Mouse (Mus musculus) skeletal muscle tissue, adult 2 months (tissue): ENCODE measurements around the gene Gpc6.

Experiments used
- DNase-seq: peaks from one replicate; pipeline ENCODE4 v3.0.0-alpha.2; 2012; ENCODE audit warnings: low read depth, low spot score

Gpc6 gene

DNA sequence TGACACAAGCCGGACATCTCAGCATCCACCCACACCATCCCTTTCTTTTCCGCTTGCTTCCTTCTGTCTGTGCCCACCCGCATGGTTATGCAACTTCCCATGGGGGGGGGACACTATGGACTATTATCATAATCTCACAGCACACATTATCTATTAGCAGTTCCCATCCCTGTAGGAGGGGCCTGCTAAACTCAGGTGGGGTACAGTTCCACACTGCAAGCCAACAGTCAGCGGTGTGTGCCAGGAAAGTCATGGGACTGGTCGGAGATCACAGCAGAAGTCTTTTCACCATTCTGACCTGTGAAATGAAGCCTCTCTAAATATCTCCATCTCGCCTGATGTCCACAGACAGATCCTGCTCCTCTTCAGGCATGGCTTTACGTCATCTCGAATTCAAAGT is 770.5 kb downstream of the Gpc6 start:
- no peak for DNase-seq

GRCm38 (mm10) chr14:117700670-117701280 is 775.7 kb downstream of the Gpc6 start:
- no peak for DNase-seq

GRCm38 (mm10) chr14:117708817-117709216 is 783.7 kb downstream of the Gpc6 start:
- no peak for DNase-seq

DNA sequence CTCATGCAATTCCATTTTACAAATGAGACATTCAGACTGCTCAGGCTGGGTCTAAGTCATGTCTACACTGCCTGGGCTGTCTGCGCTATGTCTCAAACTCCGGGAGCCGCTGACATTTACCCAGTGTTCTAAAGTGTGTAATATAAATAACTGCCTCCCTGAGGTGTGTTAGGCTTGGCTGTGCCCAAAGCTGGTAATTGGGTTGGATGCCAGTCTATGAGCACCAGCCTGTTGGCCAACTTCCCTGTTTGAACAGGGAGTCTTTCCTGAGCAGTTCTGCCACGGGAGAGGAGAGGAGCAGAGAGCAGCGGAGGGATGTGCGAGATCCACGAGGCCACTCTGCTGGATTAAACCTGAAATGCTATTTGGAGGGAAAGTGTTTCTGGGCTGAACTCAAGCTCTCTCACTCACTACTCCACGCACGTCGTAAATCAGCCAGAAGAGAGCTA is 785.4 kb downstream of the Gpc6 start:
- no peak for DNase-seq

- DNase-seq = no peak
Observed at GRCm38 (mm10) chr14:117712311-117712710, 787.2 kb downstream of the Gpc6 start.

- DNase-seq = no peak
Observed at GRCm38 (mm10) chr14:117714165-117714564, 789.0 kb downstream of the Gpc6 start.

- DNase-seq = no peak
Observed at GRCm38 (mm10) chr14:117716305-117716704, 791.2 kb downstream of the Gpc6 start.

DNA sequence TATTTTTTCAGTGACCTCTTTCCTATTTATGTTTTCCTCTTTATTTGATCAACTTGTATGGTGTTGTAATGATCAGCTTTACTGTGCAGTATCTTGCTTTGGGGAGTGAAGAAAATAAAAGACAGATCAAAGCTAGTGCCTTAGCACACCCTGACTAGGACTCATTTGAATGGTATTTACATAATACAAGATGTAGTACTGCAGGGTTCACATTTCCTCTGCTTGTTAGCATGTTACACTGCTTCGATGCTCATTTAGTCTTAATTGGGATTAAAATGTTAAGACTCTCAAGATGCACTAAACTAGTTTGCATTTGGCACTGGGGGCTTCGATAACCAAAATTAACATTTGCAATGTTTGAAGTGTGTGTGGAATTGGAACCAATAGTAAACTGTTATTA is 803.6 kb downstream of the Gpc6 start:
- no peak for DNase-seq

DNA sequence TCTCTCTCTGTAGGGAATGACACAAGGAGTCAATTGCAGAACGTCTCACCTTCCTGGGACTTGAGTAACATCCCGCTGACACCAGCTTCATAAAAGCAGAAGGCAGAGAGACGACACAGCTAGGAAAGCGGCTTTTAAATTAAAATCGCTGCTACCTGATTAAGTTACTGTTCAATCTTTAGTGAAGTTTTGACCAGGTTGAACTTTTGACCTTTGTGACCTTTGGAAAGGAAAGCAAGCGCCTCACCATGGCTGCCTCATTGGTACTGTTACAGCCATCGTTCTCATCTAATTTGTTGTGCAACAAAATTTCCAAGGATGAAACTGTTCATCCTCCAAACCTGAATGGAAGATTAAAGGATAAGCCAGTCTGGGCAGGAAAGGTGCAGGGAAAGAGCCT is 830.1 kb downstream of the Gpc6 start:
- DNase-seq = no peak

GRCm38 (mm10) chr14:117756505-117756904 is 831.4 kb downstream of the Gpc6 start:
- DNase-seq = peak; percentile 7

- no peak for DNase-seq
Observed at GRCm38 (mm10) chr14:117757790-117758358, 832.8 kb downstream of the Gpc6 start.

GRCm38 (mm10) chr14:117760830-117761517 is 835.9 kb downstream of the Gpc6 start:
- no peak for DNase-seq

- no peak for DNase-seq
Observed at GRCm38 (mm10) chr14:117762934-117763333, 837.8 kb downstream of the Gpc6 start.

- no peak for DNase-seq
Observed at GRCm38 (mm10) chr14:117767861-117768260, 842.7 kb downstream of the Gpc6 start.

GRCm38 (mm10) chr14:117768697-117769096 is 843.6 kb downstream of the Gpc6 start:
- no peak for DNase-seq

DNA sequence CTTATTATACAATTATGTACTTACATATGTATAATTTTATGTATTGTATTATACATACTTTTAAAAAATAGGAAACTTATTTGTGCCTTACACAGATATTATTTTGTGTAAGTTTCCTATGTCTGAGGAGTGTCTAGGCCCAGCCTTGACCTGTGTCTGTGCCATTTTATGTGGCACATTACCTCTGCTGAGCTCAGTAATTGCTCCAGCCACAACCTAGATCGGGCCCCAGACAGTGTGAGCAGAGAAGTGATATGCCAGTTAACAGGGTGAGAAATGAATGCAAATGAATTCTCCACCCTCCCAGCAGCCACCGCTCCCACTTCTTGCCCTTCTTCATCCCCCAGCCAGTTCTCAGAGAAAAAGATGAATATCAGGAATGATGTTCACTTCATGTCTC is 848.3 kb downstream of the Gpc6 start:
- no peak for DNase-seq

DNA sequence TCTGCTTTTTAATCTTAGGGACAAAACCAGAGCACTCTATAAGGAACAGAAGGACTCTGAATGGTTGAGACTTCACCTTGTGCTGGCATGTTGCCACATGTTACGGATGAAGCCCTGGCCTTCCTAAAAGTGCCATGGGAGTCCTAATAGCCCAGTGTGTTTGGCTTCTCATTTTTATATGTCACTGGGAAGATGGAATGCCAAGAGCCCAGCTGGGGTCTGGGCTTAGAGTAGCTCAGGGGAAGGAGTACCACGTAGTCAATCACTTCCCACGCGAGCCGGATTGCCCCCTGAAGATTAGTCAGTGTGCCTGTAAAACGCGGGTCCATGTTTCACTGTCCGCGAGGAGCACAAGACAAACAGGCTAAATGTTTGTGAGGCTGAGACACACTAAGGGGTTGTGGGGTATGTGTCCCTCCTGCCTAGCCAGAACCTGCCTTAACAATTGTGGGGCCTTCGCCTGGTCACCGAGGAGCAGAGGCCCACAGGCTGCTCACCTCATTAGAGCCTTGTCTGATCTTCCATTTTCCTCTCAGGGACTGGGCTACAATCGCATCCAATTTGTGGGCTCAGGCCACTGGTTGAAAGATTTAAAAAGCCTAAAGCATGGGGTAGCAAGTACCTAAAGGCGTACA is 852.9 kb downstream of the Gpc6 start:
- no peak for DNase-seq

DNA sequence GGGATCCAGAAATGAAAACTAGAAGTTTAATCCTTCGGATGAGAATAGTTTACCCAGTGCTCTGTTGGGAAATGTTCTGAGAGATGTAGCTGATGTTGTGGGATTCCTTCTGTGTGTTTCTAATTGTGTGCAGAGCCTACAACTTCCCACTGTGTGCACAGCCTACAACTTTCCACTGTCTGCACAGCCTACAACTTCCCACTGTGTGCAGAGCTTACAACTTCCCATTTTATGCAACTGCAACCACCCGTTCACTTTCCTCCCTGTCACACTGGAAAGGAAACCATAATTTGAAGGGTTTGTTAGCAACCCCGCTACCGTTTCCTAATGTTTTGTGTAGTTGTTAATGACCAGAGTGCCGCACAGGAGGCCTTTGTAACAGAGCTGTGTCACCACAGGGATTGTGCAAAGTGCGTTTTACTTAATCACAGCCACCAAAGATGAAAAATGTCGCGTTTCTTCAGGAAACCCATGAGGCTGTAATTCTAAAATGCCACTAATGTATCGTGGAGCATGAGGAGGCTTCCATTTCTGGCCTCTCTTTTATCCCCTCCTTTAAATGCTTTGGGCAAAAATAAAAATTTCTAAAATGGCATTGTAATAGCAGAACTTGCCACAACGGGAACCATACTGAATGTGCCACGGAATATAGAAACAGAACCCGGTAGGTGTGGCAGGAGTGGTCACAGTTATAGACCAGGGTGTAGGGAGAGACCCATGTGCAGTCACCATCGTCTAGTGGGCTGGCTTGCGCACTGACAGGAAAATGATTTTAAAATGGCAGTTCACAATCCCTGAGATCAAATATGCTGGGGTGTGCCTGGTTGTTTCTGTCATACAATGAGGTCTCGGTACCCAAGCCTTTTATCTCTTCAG is 853.7 kb downstream of the Gpc6 start:
- no peak for DNase-seq

DNA sequence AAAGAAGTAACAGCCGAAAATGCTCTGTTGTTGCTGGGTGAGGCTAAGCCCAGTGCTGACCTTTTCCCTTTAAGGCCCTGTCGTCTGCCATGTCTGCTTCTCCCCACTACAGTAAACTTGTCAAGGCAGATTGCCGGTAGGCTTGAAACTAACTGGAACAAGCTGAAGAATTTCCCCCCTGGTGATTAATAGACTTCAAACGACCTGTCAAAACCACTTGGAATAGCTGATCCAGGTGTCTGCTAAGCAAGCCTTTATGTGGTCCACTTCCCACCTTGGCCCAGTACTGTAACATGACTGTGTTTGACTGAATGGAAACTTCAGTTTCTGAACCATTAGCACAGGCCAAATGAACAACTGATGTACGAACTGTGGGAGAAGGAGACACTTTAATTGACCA is 856.6 kb downstream of the Gpc6 start:
- DNase-seq = no peak

DNA sequence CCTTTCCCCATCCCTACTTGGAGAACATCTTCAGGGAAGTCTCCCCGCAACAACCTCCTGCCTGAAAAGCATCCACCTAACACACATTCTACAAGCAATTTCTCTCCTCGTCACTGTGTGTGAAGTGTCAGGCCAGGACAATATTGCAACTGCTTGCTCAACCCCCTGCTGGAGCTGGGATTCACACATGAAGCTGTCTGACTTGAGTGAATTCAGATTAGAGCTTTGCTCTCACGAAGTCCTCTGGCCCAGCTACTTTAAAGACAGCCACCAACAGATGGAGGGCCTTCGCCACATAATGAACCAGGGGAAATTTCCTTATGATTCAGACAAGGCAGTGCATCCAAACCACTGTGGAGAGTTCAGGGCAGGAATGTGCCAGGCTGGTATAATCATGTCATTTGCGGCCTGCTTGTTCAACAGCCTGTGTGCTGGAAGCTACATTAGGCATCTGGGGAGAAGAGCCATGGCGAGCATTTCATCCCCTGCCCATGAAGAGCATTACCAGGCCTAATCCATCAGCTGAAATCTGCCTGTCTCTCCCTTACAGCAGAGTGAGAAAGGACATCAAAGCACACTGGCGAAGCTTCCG is 858.7 kb downstream of the Gpc6 start:
- DNase-seq = no peak

DNA sequence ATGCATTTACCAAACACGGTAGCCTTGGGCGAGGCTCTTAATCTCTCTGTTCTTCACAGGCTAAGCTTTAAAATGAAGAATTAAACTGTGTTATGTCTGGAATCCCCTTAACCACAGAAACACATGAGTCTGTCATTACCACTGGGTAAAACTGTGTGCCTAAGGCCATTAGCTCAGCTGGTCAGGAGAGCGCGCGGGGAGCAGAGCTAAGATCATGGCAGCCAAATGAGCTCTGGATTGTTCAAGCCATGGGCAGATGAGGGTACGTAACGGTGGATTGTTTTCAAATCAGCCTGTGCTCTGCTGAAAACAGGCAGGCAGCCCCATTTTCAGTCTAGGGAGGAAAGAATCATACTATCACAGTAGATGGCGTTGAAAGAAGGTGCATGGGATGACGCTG is 859.8 kb downstream of the Gpc6 start:
- DNase-seq = no peak
